Mouse (Mus musculus): ENCODE results near the gene Mogat2. TPM values are rescaled to one million over a fixed set of nuclear protein-coding genes. Genes with fewer than 3 reads are reported as not detected.
A peak's percentile ranks its signal among the peaks of the same experiment; 100 is the strongest.

The Mogat2 gene
- polyA plus RNA-seq, 1 experiment from 2014 or later: not detected

- peaks cover 10% of the 10 kb centered on the region for H3K27me3 ChIP-seq
- POLR2A ChIA-PET: interaction anchor here (0.6 kb wide), 1 partner anchor 39 kb away, joined by 5 read pairs; no protein-coding TSS in a partner anchor
- no peak for DNase-seq (ENCODE audit: low read depth, low spot score)
- no peak for ATAC-seq
- in situ Hi-C loops (cut with MboI; ENCODE audit: low pct_unique_long_range_greater_than_20kb): no loop called here
- no peak for TF ChIP-seq CTCF (IDR thresholded peaks at IDR 0.05)
- CTCF ChIA-PET: no interaction called here
These were observed 39.6 kb downstream of the Mogat2 start for GRCm38 (mm10) chr7:99198811-99199210.

GRCm38 (mm10) chr7:99194511-99194910, 43.9 kb downstream of the Mogat2 start:
- no peak for DNase-seq (ENCODE audit: low read depth, low spot score)
- ChIA-PET CTCF (no interaction called here), POLR2A (no interaction called here)
- ATAC-seq: no peak
- no peak for TF ChIP-seq CTCF (IDR thresholded peaks at IDR 0.05)
- peaks cover 20% of the 10 kb centered on the region for H3K27me3 ChIP-seq
- in situ Hi-C loops (cut with MboI; ENCODE audit: low pct_unique_long_range_greater_than_20kb): no loop called here

- ChIA-PET CTCF (interaction anchor here (1.2 kb wide), 1 partner anchor 35 kb away, joined by 3 read pairs; no protein-coding TSS in a partner anchor), POLR2A (no interaction called here)
- TF ChIP-seq CTCF (IDR thresholded peaks at IDR 0.05): no peak
- H3K27me3 ChIP-seq: peaks cover 20% of the 10 kb centered on the region
- DNase-seq (ENCODE audit: low read depth, low spot score) (no peak), ATAC-seq (no peak)
- in situ Hi-C loops (cut with MboI; ENCODE audit: low pct_unique_long_range_greater_than_20kb): no loop called here
These were observed 44.5 kb downstream of the Mogat2 start for GRCm38 (mm10) chr7:99193926-99194325.

GRCm38 (mm10) chr7:99191411-99191810, 47.0 kb downstream of the Mogat2 start:
- no peak for TF ChIP-seq CTCF (IDR thresholded peaks at IDR 0.05)
- POLR2A ChIA-PET: interaction anchor here (0.7 kb wide), 1 partner anchor 76 kb away, joined by 3 read pairs; no protein-coding TSS in a partner anchor
- CTCF ChIA-PET: interaction anchor here (1.5 kb wide), 1 partner anchor 11 kb away, joined by 3 read pairs; no protein-coding TSS in a partner anchor
- no peak for ATAC-seq
- in situ Hi-C loops (cut with MboI; ENCODE audit: low pct_unique_long_range_greater_than_20kb): no loop called here
- H3K27me3 ChIP-seq: peaks cover 22% of the 10 kb centered on the region
- DNase-seq (ENCODE audit: low read depth, low spot score): no peak

- no peak for ATAC-seq
- no peak for DNase-seq (ENCODE audit: low read depth, low spot score)
- ChIA-PET POLR2A (no interaction called here), CTCF (interaction anchor here (4.0 kb wide), 1 partner anchor 40 kb away, joined by 9 read pairs; no protein-coding TSS in a partner anchor)
- no peak for TF ChIP-seq CTCF (IDR thresholded peaks at IDR 0.05)
- in situ Hi-C loops (cut with MboI; ENCODE audit: low pct_unique_long_range_greater_than_20kb): no loop called here
- H3K27me3 ChIP-seq: peaks cover 23% of the 10 kb centered on the region
These were observed 48.5 kb downstream of the Mogat2 start for GRCm38 (mm10) chr7:99189885-99190284.

GRCm38 (mm10) chr7:99188630-99189029, 49.8 kb downstream of the Mogat2 start:
- H3K27me3 ChIP-seq: peaks cover 15% of the 10 kb centered on the region
- ATAC-seq (no peak), DNase-seq (ENCODE audit: low read depth, low spot score) (no peak)
- POLR2A ChIA-PET: no interaction called here
- no peak for TF ChIP-seq CTCF (IDR thresholded peaks at IDR 0.05)
- CTCF ChIA-PET: interaction anchor here (0.7 to 4.0 kb wide), 2 partner anchors 38 to 41 kb away, joined by 3 to 9 read pairs; no protein-coding TSS in a partner anchor
- in situ Hi-C loops (cut with MboI; ENCODE audit: low pct_unique_long_range_greater_than_20kb): no loop called here

- no peak for TF ChIP-seq CTCF (IDR thresholded peaks at IDR 0.05)
- ChIA-PET CTCF (interaction anchor here (4.0 kb wide), 1 partner anchor 42 kb away, joined by 9 read pairs; no protein-coding TSS in a partner anchor), POLR2A (no interaction called here)
- H3K27me3 ChIP-seq: peaks cover 11% of the 10 kb centered on the region
- in situ Hi-C loops (cut with MboI; ENCODE audit: low pct_unique_long_range_greater_than_20kb): no loop called here
- DNase-seq (ENCODE audit: low read depth, low spot score): no peak
- ATAC-seq: no peak
These were observed 51.0 kb downstream of the Mogat2 start for GRCm38 (mm10) chr7:99187451-99187850.

- H3K27me3 ChIP-seq: peaks cover 3% of the 10 kb centered on the region
- in situ Hi-C loops (cut with MboI; ENCODE audit: low pct_unique_long_range_greater_than_20kb): no loop called here
- POLR2A ChIA-PET: no interaction called here
These were observed 53.0 kb downstream of the Mogat2 start for GRCm38 (mm10) chr7:99185405-99185804.

GRCm38 (mm10) chr7:99183751-99184150, 54.7 kb downstream of the Mogat2 start:
- in situ Hi-C loops (cut with MboI; ENCODE audit: low pct_unique_long_range_greater_than_20kb): no loop called here
- CTCF ChIA-PET: no interaction called here
- no peak for ATAC-seq

More at GRCm38 (mm10) chr7:99185405-99185804, 53.0 kb downstream of the Mogat2 start:
- CTCF ChIA-PET: no interaction called here
- DNase-seq (ENCODE audit: low read depth, low spot score) (no peak), ATAC-seq (no peak)
- no peak for TF ChIP-seq CTCF (IDR thresholded peaks at IDR 0.05)

GRCm38 (mm10) chr7:99182432-99183172, 55.8 kb downstream of the Mogat2 start, which contains the start of gene Dgat2:
Gene Dgat2, minus strand, starts transcription at chr7:99182719.
- peaks cover 8% of the 10 kb centered on the region for H3K27me3 ChIP-seq
- ChIA-PET CTCF (interaction anchor here (1.1 to 1.5 kb wide), 3 partner anchors 29 to 67 kb away, joined by 3 to 4 read pairs (median 3); no protein-coding TSS in a partner anchor), POLR2A (interaction anchor here (0.7 kb wide), 1 partner anchor 13 kb away, joined by 3 read pairs; no protein-coding TSS in a partner anchor)
- DNase-seq (ENCODE audit: low read depth, low spot score) (peak; percentile 75), ATAC-seq (peak; percentile 75)
- no peak for TF ChIP-seq CTCF (IDR thresholded peaks at IDR 0.05)
- in situ Hi-C loops (cut with MboI; ENCODE audit: low pct_unique_long_range_greater_than_20kb): no loop called here

More at GRCm38 (mm10) chr7:99183751-99184150, 54.7 kb downstream of the Mogat2 start:
- no peak for TF ChIP-seq CTCF (IDR thresholded peaks at IDR 0.05)
- H3K27me3 ChIP-seq: peaks cover 3% of the 10 kb centered on the region
- POLR2A ChIA-PET: no interaction called here
- no peak for DNase-seq (ENCODE audit: low read depth, low spot score)
